Mouse (Mus musculus) olfactory bulb, adult 2 months (tissue): Measurements from ENCODE around the gene Zdhhc4.

Experiments used
- CTCF ChIP-seq: fragments of 200-500 bp; IDR thresholded peaks from 2 replicates; pipeline ENCODE4 v1.5.1; 2012; ENCODE audit warnings: low read depth, mild to moderate bottlenecking, low read length, moderate library complexity; ENCODE audit not compliant: insufficient read depth
- POLR2A ChIP-seq: fragments of 200-500 bp; IDR thresholded peaks from 2 replicates; pipeline ENCODE4 v1.6.1; 2012; ENCODE audit warnings: mild to moderate bottlenecking, low read depth, low read length, moderate library complexity; ENCODE audit not compliant: insufficient read depth

DNA sequence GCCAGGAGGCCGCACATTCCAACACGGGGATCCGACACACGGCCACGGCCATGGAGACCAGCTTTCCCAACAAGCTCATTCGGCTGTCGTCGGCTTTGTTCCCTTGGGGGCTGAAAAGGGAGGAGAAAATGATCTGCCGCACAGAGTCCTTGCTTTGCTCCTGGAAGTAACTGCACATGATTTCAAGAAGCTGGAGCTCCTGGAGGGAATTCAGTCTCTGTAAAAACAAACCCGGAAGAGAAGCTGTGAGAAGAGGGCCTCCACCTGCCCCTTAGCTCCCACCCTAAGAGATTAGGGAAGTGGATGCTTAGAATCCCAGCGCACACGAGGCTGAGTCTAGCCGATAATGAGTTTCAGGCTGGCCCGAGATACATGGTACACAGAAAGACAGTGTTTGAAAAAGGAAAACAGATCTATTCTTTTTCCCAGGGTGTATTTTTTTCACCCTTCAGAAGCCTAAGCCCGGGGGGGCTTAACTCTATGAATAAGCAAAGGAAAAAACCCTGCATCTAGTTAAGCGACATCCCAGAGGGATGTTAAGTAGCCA lies 14.8 kb downstream of the Zdhhc4 start:
- TF ChIP-seq POLR2A (no peak), CTCF (no peak)
